Mouse (Mus musculus) forebrain, embryonic 10.5 days (tissue): ENCODE results near the gene Dnajc4. TPM values are rescaled to one million over a fixed set of nuclear protein-coding genes. Genes with fewer than 3 reads are reported as not detected.

Experiments used
- DNase-seq: peaks from one replicate; pipeline ENCODE4 v3.0.0-alpha.2; 2017; ENCODE audit warnings: low spot score; ENCODE audit errors: extremely low spot score
- H3K27ac ChIP-seq: fragments of 300-500 bp; sonication (generic); 2 replicates; pipeline ENCODE4 v1.5.1; 2016; ENCODE audit warnings: mild to moderate bottlenecking
- H3K27me3 ChIP-seq: fragments of 300-500 bp; sonication (generic); 2 replicates; pipeline ENCODE4 v1.6.1; 2016; ENCODE audit warnings: mild to moderate bottlenecking; ENCODE audit not compliant: poor library complexity, severe bottlenecking
- H3K36me3 ChIP-seq: fragments of 300-500 bp; sonication (generic); replicated peaks from 2 replicates; pipeline ENCODE4 v1.6.1; 2016; ENCODE audit warnings: mild to moderate bottlenecking, moderate library complexity
- H3K4me1 ChIP-seq: fragments of 300-500 bp; sonication (generic); 2 replicates; pipeline ENCODE4 v1.6.1; 2016
- H3K4me3 ChIP-seq: fragments of 300-500 bp; sonication (generic); 2 replicates; pipeline ENCODE4 v1.5.1; 2016; ENCODE audit warnings: mild to moderate bottlenecking, moderate library complexity
- H3K9me3 ChIP-seq: fragments of 300-500 bp; sonication (generic); 2 replicates; pipeline ENCODE4 v1.6.1; 2016; ENCODE audit warnings: mild to moderate bottlenecking, moderate library complexity
- WGBS: fragments of 180-500 bp; shearing (Covaris S2); methylation state at CpG from one replicate; pipeline ENCODE4 v1.1.7; 2016; 5-methylcytosine and 5-hydroxymethylcytosine counted together
- polyA plus RNA-seq: library from polyadenylated mRNA; unstranded; fragments of >200 nt; fragmentation: Nextera tagmentation; extraction: Ambion mirVana; gene quantifications from 2 replicates; pipeline ENCODE4 v1.2.1, GENCODE M21; 2016

The Dnajc4 gene
- polyA plus RNA-seq, 1 experiment from 2014 or later = 19.7 TPM

DNA sequence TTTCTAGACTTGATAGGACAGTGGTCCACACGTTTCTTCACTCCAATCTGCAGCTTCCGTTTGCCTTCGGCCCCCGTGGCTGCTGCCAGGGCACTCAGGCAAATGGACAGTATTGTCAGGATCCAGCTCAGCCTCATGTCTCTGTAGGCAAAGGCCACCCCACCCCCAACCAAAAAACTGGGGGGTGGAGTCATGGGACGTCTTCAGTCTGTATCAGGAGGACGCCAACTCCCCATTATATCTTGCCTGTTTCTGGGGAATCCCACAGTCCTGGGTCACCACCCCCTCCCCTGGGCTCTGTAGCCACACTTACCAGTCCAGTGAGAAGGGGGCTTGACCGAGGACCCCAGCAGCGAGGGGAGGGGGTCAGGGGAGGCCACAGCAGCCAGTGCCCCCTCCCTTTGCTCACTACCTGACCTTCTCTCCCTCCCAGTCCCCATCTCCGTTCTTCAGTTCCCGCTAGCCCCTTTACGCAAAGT lies 13.3 kb downstream of the Dnajc4 start:
- Histone ChIP-seq H3K4me1 (peaks cover 73% of the 10 kb centered on the region), H3K9me3 (no peaks in the 10 kb centered on the region), H3K36me3 (peaks cover 53% of the 10 kb centered on the region), H3K4me3 (peak overlapping the region; percentile 86), H3K27ac (peak overlapping the region; percentile 99), H3K27me3 (no peaks in the 10 kb centered on the region)
- 15% methylated on average over 11 of the region's 11 CpGs for WGBS
- no peak for DNase-seq

DNA sequence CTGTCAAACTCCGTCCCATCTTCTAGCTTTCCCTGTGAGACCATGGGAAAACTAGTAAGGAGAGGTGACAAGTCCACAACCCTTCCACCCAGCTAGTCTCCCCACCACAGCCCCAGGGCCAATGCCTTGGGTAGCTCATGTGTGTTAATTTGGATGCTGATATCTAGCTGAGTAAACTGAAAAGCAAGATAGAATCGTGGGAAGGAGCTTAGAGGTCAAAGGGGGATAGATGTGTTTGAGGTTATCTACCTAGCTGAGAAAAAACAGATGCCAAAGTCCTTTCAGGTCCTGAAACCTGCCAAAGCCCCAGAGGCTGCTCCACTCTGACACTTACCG lies 13.8 kb downstream of the Dnajc4 start:
- Histone ChIP-seq H3K4me1 (peaks cover 73% of the 10 kb centered on the region), H3K4me3 (peak overlapping the region; percentile 86), H3K9me3 (no peaks in the 10 kb centered on the region), H3K27ac (peak overlapping the region; percentile 99), H3K27me3 (no peaks in the 10 kb centered on the region), H3K36me3 (peaks cover 49% of the 10 kb centered on the region)
- 73% methylated on average over 3 of the region's 3 CpGs for WGBS
- DNase-seq = no peak

DNA sequence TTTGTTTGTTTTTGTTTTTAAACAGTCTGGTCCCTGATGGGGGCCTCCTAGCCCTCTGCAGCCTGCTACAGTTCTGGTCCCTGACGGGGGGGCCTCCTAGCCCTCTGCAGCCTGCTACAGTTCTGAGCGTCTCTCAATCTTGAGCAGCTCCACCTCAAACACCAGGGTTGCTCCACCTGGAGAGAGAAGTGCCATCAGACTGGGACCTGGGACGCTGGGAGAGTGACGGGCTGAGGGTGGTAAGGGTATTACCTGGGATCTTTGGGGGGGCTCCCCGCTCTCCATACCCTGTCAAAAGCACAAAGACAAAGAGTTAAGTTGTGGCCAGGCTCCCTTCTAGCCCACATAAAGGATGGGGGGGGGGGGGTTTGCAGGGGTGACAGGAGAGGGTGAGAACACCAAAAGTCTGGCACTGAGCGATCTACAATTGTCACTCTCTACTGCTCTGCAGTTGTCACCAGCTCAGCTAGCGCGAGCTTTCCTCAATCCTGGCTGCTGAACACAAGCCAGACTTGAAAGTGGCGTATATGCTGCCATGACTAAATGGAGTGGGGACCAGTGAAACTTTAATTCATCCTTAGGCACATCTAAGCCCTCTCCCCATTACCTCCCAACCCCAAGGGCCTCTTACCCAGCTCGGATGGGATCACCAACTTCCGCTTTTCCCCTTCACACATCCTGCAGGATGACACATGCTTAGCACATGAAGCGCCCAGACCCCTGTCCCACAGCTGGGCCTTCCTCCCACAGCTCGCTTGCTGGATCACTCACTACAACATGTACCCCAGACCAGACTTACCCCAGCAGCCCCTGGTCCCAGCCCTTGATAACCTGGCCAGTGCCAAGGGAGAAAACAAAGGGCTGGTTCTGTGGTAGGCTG lies 14.4 kb downstream of the Dnajc4 start:
- Histone ChIP-seq H3K9me3 (no peaks in the 10 kb centered on the region), H3K36me3 (peaks cover 44% of the 10 kb centered on the region), H3K27ac (peak overlapping the region; percentile 99; the same call in 1 of the 2 replicates), H3K4me3 (peak overlapping the region; percentile 86), H3K4me1 (peaks cover 73% of the 10 kb centered on the region), H3K27me3 (no peaks in the 10 kb centered on the region)
- WGBS = 89% methylated on average over 13 of the region's 13 CpGs
- peak; percentile 21 for DNase-seq

DNA sequence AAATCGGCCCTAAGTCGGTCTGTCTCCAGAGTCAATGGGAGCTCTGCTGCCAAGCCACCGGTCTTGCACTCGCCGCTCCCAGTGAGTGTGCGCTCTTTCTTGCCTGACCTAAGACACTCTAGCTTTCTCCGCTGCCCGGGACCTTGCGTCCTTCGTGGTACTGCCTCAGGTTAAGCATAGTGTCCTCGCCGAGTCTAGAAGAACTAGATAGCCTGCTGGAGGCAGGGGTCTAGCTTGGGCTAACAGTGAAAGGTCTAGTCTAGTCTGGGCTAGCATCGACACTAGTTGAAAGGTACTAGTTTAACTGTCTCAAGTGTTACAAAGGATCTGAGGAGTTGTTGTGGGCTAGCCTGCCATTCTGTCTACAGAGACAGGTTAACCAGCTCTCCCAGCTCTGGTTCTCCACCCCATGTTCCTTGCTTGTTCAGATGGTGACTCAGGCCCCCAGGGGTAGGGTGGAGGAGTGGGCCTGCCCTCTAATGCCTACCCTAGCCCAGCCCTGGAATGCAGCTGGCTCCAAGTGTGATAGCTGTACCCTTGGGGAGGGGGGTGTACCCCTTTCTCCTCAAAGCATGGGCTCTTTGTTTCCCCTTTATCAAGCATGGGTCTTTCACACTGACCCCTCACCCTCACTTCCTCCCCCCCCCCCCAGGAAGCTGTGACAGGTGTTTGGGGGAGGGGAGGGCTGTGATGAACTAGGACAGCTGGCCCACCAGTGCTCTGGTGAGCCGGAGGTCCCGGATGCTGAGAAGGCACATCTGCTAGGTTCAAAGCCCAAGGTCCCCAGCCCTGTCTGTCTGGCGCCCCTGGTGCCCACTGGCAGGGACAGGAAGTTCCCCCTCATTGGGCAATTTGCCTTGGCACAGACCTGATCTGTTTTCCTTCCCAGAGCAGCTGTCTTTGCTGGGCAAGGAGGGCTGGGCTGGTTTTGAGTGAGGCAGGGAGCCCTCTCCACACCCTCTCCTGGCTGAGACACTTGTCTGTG lies 16.5 kb downstream of the Dnajc4 start, which contains the start of gene Plcb3:
TSS of gene Plcb3 (minus strand) at position 934 of the 985 bp plus-strand sequence.
- Histone ChIP-seq H3K4me1 (peaks cover 80% of the 10 kb centered on the region), H3K4me3 (peak within 1 kb of the TSS; percentile 86), H3K9me3 (no peaks in the 10 kb centered on the region), H3K27me3 (peaks cover 20% of the 10 kb centered on the region), H3K36me3 (peaks cover 30% of the 10 kb centered on the region), H3K27ac (peak within 1 kb of the TSS; percentile 95)
- DNase-seq = peak; percentile 64
- under 1% methylated on average over 16 of the region's 16 CpGs for WGBS

DNA sequence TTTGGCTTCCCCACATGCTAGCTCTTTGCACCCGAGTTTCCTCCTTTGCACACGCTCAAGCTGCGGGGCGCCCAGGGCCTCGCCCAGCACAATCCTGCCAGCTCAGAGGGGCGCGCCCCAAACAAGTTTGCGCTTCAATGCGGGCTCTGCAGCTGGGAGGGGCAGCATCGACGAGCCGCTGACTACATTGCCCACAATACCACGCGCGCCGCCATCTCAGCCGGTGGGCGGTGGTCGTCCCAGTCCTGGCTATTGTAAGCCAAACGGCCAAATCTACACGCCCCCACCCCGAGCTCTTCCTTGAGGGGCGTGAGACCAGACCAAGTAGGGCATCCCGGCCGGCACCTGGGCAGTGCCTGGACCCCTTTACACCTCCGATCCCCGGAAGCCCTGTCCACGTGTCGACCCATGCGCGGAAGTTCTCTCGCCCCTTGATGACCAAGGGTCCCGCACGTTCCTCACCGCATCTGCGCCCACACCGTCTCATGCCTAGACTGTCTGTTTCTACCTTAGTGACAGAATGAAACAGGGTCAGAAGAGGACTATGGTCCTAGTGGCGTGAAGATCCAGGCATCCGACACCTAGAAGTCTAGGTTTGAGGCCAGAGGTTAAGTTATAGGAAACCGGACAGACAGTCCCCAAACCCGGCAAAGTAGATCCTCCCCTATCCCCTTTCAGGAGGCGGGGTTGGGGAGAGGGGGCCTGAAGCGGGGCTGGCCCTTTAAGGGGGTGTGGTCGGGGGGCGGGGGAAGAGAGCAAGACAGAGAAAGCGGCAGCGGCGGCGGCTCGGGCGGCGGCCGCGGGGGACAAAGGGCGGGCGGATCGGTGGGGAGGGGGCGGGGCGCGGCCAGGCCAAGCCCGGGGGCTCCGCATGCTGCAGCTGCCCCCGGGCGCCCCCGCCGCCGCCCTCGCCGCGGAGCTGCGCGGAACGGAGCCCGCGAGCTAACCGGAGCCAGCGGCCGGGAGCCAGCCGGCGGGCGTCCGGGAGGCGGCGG lies 17.9 kb downstream of the Dnajc4 start, which contains the start of gene Ppp1r14b:
TSS of gene Ppp1r14b (plus strand) at position 758 of the 995 bp plus-strand sequence.
- Histone ChIP-seq H3K4me1 (peaks cover 81% of the 10 kb centered on the region), H3K27me3 (peaks cover 33% of the 10 kb centered on the region), H3K9me3 (no peaks in the 10 kb centered on the region), H3K27ac (peak within 1 kb of the TSS; percentile 95), H3K4me3 (peak within 1 kb of the TSS; percentile 86), H3K36me3 (peaks cover 30% of the 10 kb centered on the region)
- DNase-seq = peak; percentile 89
- WGBS = under 1% methylated on average over 81 of the region's 84 CpGs

DNA sequence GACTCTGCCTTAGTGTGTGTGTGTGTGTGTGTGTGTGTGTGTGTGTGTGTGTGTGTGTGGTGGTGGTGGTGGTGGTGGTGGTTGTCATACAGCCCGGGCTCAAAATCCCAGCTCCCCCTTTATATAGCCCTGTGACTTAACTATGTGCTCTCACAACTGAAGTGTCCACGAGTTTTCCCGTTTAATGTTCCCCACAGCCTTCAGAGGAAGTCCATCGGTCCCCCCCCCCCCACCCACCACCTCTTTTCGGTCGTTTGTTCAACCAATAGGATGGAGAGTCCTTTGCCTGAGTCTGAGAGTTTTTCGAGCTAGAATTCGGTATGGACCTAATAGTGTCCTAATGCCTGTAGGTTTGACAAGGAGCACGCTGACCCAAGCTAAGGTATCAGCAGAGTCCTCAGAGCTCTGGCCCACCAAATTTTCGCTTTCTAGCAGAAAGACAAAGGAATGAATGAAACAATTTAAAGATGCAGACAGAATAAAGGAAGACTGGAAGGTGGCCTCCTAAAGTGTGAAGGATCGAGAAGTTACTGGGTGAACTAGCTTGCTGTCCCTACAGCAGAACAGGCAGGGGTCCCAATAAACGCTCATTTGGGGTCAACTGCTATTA lies 18.7 kb downstream of the Dnajc4 start:
- no peaks in the 10 kb centered on the region for H3K9me3 ChIP-seq
- peak overlapping the region; percentile 86 for H3K4me3 ChIP-seq
- peaks cover 29% of the 10 kb centered on the region for H3K36me3 ChIP-seq
- H3K27ac ChIP-seq = peak overlapping the region; percentile 95
- H3K4me1 ChIP-seq = peaks cover 81% of the 10 kb centered on the region
- WGBS = 39% methylated on average over 12 of the region's 12 CpGs
- DNase-seq = no peak
- H3K27me3 ChIP-seq = peaks cover 40% of the 10 kb centered on the region

DNA sequence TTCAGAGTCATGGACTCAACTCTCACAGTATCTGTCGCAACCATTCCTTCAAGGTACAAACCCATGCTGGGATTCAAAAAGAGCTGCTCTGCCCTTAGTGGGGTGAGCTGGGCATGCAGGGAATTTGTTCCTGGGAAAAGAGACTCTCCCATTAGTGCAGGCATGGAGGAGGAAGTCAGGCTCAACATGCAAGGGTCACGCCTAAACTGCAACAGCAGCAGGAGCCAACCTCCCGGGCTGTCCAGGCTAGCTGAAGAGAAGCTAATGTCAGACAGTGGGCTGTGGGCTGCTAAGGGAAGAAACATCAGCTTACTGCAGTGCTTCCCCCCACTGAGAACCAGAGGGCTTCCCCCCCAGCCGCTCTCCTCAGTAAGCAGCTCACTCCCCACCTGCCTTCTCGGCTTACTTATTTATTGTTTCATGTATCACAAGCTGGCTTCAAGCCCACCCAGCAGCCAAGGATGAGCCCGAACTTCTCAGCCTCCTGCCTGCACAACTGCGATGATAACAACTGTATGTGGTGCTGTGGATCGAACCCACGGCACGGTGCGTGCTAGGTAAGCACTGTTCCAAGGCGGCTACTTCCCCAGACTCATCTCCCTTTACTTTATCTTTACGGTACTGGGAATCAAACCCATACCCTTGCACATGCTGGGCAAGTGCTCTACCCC lies 20.0 kb downstream of the Dnajc4 start:
- Histone ChIP-seq H3K27ac (no peak overlapping the region), H3K36me3 (peaks cover 16% of the 10 kb centered on the region), H3K4me1 (peaks cover 80% of the 10 kb centered on the region), H3K4me3 (no peak overlapping the region), H3K27me3 (peaks cover 53% of the 10 kb centered on the region), H3K9me3 (no peaks in the 10 kb centered on the region)
- WGBS = 80% methylated on average over 13 of the region's 13 CpGs
- no peak for DNase-seq

DNA sequence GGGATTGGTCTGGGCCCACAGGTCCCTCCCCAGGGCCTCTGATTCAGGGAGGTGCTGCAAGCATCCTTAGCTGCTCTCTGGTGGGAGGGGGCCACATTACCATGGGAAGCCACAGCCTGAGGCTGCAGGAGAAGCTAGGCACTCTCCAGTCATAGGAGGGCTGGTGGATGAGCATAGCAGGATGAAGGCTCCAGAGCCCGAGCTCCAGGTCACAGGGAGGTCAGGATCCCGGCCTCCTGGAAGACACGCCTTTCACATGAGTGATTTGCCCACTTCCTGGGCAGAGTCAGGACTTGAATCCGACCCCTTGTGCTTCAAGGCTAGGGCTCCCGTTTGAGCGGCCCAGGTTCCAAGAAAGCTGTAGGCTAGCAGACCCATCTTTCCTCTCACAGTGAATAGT lies 20.7 kb downstream of the Dnajc4 start:
- 42% methylated on average over 6 of the region's 6 CpGs for WGBS
- Histone ChIP-seq H3K4me1 (peaks cover 73% of the 10 kb centered on the region), H3K4me3 (no peak overlapping the region)

DNA sequence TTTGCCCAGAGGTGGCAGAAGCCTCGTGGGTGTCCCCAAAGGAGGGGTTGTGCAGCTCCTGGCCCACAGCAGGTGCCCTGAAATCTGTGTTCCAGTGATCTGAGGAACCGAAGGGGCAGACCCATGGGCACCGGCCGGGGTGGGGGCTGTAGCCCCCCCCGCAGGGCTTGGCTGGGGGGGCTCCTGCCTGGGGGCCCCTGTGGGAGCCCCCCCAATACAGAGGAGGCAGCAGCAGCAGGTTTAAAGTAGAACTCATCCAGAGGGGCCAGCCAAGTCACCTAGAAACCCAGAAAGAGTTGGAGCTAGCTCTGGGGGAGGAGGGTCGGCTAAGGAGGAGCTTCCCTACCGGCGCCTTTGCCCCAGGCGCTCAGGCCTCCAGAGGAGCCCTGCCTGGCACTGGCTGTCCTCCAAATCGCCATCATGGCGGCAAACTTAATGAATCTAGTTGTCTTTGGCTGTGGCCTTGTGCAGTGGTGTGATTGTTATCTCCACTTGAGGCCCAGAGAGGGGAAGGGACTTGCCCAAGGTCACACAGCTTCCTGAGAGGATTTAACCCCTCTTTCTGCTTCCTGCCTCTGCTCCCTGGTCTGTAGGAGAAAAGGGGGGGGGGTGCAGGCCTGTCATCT lies 21.8 kb downstream of the Dnajc4 start:
- peaks cover 12% of the 10 kb centered on the region for H3K36me3 ChIP-seq
- H3K27me3 ChIP-seq = peaks cover 56% of the 10 kb centered on the region

More for the DNA sequence above, 20.7 kb downstream of the Dnajc4 start:
- no peak for DNase-seq
- peaks cover 10% of the 10 kb centered on the region for H3K36me3 ChIP-seq
- H3K27me3 ChIP-seq = peaks cover 56% of the 10 kb centered on the region
- 0 out of 2 replicates have a peak overlapping the region, but pooled peaks have one; percentile 48 for H3K27ac ChIP-seq
- H3K9me3 ChIP-seq = no peaks in the 10 kb centered on the region

DNA sequence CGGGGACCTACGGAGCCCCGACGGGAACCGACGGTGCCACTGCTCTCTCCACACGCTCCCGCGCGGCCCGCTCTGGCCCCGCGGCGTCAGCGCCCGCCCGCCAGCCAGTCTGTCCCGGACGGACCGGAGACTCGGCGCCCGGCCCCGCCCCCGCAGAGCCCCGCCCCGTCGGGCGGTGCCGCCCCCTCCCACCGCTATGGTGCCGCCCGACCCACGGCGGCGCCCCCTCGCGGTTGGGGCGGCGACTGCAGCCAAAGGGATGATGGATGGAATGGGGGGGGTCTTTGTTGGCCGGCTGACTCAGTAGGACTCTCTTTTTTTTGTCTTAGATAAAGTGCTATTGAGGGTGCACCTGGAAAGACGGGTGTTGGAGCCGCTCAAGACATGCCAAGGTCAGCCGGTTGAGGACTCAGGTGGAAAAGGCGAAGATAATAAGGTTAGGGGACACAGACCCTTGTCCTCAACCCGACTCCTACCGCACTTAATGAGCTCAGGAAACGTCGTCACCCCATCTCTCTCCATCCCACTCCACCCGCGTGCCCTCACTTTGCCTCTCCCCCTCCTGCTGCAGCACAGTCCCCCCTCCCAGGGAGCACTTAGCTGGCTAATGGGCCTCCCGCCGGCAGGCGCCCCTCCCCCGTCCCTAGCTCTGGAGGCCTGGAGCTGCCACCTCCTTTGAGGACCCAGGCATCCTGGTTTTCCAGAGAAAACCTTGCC lies 22.5 kb downstream of the Dnajc4 start:
- H3K4me3 ChIP-seq = peak overlapping the region; percentile 65
- peaks cover 56% of the 10 kb centered on the region for H3K27me3 ChIP-seq
- H3K4me1 ChIP-seq = peaks cover 63% of the 10 kb centered on the region
- peak overlapping the region; percentile 81 for H3K27ac ChIP-seq
- H3K36me3 ChIP-seq = peaks cover 19% of the 10 kb centered on the region
- WGBS = 1% methylated on average over 54 of the region's 55 CpGs
- no peaks in the 10 kb centered on the region for H3K9me3 ChIP-seq
- DNase-seq = peak; percentile 52

More for the DNA sequence above, 21.8 kb downstream of the Dnajc4 start:
- 19% methylated on average over 11 of the region's 11 CpGs for WGBS
- peak overlapping the region; percentile 81 for H3K27ac ChIP-seq
- DNase-seq = no peak
- H3K4me3 ChIP-seq = peak overlapping the region; percentile 65
- peaks cover 63% of the 10 kb centered on the region for H3K4me1 ChIP-seq
- H3K9me3 ChIP-seq = no peaks in the 10 kb centered on the region
